Mouse (Mus musculus): ENCODE measurements around the gene Agpat2. TPM values are rescaled to one million over a fixed set of nuclear protein-coding genes. Genes with fewer than 3 reads are reported as not detected.
A peak's percentile ranks its signal among the peaks of the same experiment; 100 is the strongest.

Agpat2 gene
- total and polyA plus RNA-seq, 2 experiments from 2014 or later, result 5.0 to 6.4 TPM

GRCm38 (mm10) chr2:26639083-26639482 lies 34.9 kb upstream of the Agpat2 start:
- H3K4me1 ChIP-seq (ENCODE audit: insufficient read depth, low read length), result peaks cover 8% of the 10 kb centered on the region; the same call in 1 of the 2 replicates
- peak overlapping the region; percentile 83 for H3K4me3 ChIP-seq (ENCODE audit: low read depth, low read length)
- H3K27ac ChIP-seq (ENCODE audit: low read depth, low read length), result peak overlapping the region; percentile 91; the same call in 1 of the 2 replicates
- WGBS, result 5% methylated on average over 8 of the region's 8 CpGs
- DNase-seq (ENCODE audit: low spot score), result peak; percentile 67
- H3K9me3 ChIP-seq (ENCODE audit: low read length), result no peaks in the 10 kb centered on the region
- H3K4me2 ChIP-seq (ENCODE audit: low read depth, low read length, poor library complexity, severe bottlenecking), result peak overlapping the region; percentile 49
- H3K36me3 ChIP-seq (ENCODE audit: insufficient read depth, low read length), result peaks cover 37% of the 10 kb centered on the region
- TF ChIP-seq CTCF (IDR thresholded peaks at IDR 0.05), result peak; percentile 71
- ATAC-seq (ENCODE audit: low FRiP score), result no peak
- H3K9ac ChIP-seq (replicated peaks; ENCODE audit: low read length, poor library complexity, severe bottlenecking), result peak overlapping the region; percentile 42
- no peaks in the 10 kb centered on the region for H3K27me3 ChIP-seq (ENCODE audit: insufficient read depth, low read length)

GRCm38 (mm10) chr2:26638572-26638971 lies 34.4 kb upstream of the Agpat2 start:
- 72% methylated on average over 5 of the region's 5 CpGs for WGBS
- Histone ChIP-seq H3K4me1 (ENCODE audit: insufficient read depth, low read length) (peaks cover 8% of the 10 kb centered on the region; the same call in 1 of the 2 replicates), H3K9ac (replicated peaks; ENCODE audit: low read length, poor library complexity, severe bottlenecking) (peak overlapping the region; percentile 36), H3K27ac (ENCODE audit: low read depth, low read length) (peak overlapping the region; percentile 91; the same call in 1 of the 2 replicates), H3K27me3 (ENCODE audit: insufficient read depth, low read length) (no peaks in the 10 kb centered on the region), H3K4me3 (ENCODE audit: low read depth, low read length) (peak overlapping the region; percentile 83), H3K9me3 (ENCODE audit: low read length) (no peaks in the 10 kb centered on the region), H3K4me2 (ENCODE audit: low read depth, low read length, poor library complexity, severe bottlenecking) (peak overlapping the region; percentile 49), H3K36me3 (ENCODE audit: insufficient read depth, low read length) (peaks cover 38% of the 10 kb centered on the region)
- TF ChIP-seq CTCF (IDR thresholded peaks at IDR 0.05), result peak; percentile 21; the same call in 1 of the 2 replicates
- ATAC-seq (ENCODE audit: low FRiP score), result no peak
- no peak for DNase-seq (ENCODE audit: low spot score)

- no peaks in the 10 kb centered on the region for H3K9me3 ChIP-seq (ENCODE audit: low read length)
- peaks cover 38% of the 10 kb centered on the region for H3K36me3 ChIP-seq (ENCODE audit: insufficient read depth, low read length)
- no peak for DNase-seq (ENCODE audit: low spot score)
- H3K4me2 ChIP-seq (ENCODE audit: low read depth, low read length, poor library complexity, severe bottlenecking), result peak overlapping the region; percentile 49; the same call in 1 of the 2 replicates
- peak overlapping the region; percentile 83; the same call in 1 of the 2 replicates for H3K4me3 ChIP-seq (ENCODE audit: low read depth, low read length)
- H3K4me1 ChIP-seq (ENCODE audit: insufficient read depth, low read length), result peaks cover 8% of the 10 kb centered on the region; the same call in 1 of the 2 replicates
- H3K27me3 ChIP-seq (ENCODE audit: insufficient read depth, low read length), result no peaks in the 10 kb centered on the region
- ATAC-seq (ENCODE audit: low FRiP score), result no peak
- 86% methylated on average over 5 of the region's 5 CpGs for WGBS
- H3K9ac ChIP-seq (replicated peaks; ENCODE audit: low read length, poor library complexity, severe bottlenecking), result 0 out of 2 replicates have a peak overlapping the region, but pooled peaks have one; percentile 36
- TF ChIP-seq CTCF (IDR thresholded peaks at IDR 0.05), result no peak
- H3K27ac ChIP-seq (ENCODE audit: low read depth, low read length), result no peak overlapping the region
These were observed 33.8 kb upstream of the Agpat2 start for GRCm38 (mm10) chr2:26638039-26638438.

GRCm38 (mm10) chr2:26637316-26637932 lies 33.2 kb upstream of the Agpat2 start:
- H3K4me2 ChIP-seq (ENCODE audit: low read depth, low read length, poor library complexity, severe bottlenecking), result no peak overlapping the region
- DNase-seq (ENCODE audit: low spot score), result no peak
- ATAC-seq (ENCODE audit: low FRiP score), result no peak
- H3K9me3 ChIP-seq (ENCODE audit: low read length), result no peaks in the 10 kb centered on the region
- TF ChIP-seq CTCF (IDR thresholded peaks at IDR 0.05), result no peak
- no peak overlapping the region for H3K27ac ChIP-seq (ENCODE audit: low read depth, low read length)
- H3K27me3 ChIP-seq (ENCODE audit: insufficient read depth, low read length), result no peaks in the 10 kb centered on the region
- H3K4me1 ChIP-seq (ENCODE audit: insufficient read depth, low read length), result peaks cover 8% of the 10 kb centered on the region
- no peak overlapping the region for H3K9ac ChIP-seq (replicated peaks; ENCODE audit: low read length, poor library complexity, severe bottlenecking)
- H3K4me3 ChIP-seq (ENCODE audit: low read depth, low read length), result no peak overlapping the region
- H3K36me3 ChIP-seq (ENCODE audit: insufficient read depth, low read length), result peaks cover 38% of the 10 kb centered on the region
- 76% methylated on average over 4 of the region's 4 CpGs for WGBS

- no peak overlapping the region for H3K4me3 ChIP-seq (ENCODE audit: low read depth, low read length)
- no peak overlapping the region for H3K9ac ChIP-seq (replicated peaks; ENCODE audit: low read length, poor library complexity, severe bottlenecking)
- ATAC-seq (ENCODE audit: low FRiP score) (no peak), DNase-seq (ENCODE audit: low spot score) (no peak)
- no peak overlapping the region for H3K27ac ChIP-seq (ENCODE audit: low read depth, low read length)
- no peak for TF ChIP-seq CTCF (IDR thresholded peaks at IDR 0.05)
- WGBS, result 53% methylated on average over 2 of the region's 2 CpGs
- no peaks in the 10 kb centered on the region for H3K9me3 ChIP-seq (ENCODE audit: low read length)
- peaks cover 40% of the 10 kb centered on the region for H3K36me3 ChIP-seq (ENCODE audit: insufficient read depth, low read length)
- no peaks in the 10 kb centered on the region for H3K27me3 ChIP-seq (ENCODE audit: insufficient read depth, low read length)
- H3K4me2 ChIP-seq (ENCODE audit: low read depth, low read length, poor library complexity, severe bottlenecking), result no peak overlapping the region
- peaks cover 10% of the 10 kb centered on the region for H3K4me1 ChIP-seq (ENCODE audit: insufficient read depth, low read length)
These were observed 32.1 kb upstream of the Agpat2 start for GRCm38 (mm10) chr2:26636325-26636635.

- Histone ChIP-seq H3K9me3 (ENCODE audit: low read length) (no peaks in the 10 kb centered on the region), H3K36me3 (ENCODE audit: insufficient read depth, low read length) (peaks cover 41% of the 10 kb centered on the region), H3K27me3 (ENCODE audit: insufficient read depth, low read length) (no peaks in the 10 kb centered on the region), H3K4me1 (ENCODE audit: insufficient read depth, low read length) (peaks cover 14% of the 10 kb centered on the region), H3K27ac (ENCODE audit: low read depth, low read length) (no peak overlapping the region), H3K4me2 (ENCODE audit: low read depth, low read length, poor library complexity, severe bottlenecking) (no peak overlapping the region), H3K9ac (replicated peaks; ENCODE audit: low read length, poor library complexity, severe bottlenecking) (no peak overlapping the region), H3K4me3 (ENCODE audit: low read depth, low read length) (no peak overlapping the region)
- 76% methylated on average over 21 of the region's 21 CpGs for WGBS
- DNase-seq (ENCODE audit: low spot score), result no peak
- TF ChIP-seq CTCF (IDR thresholded peaks at IDR 0.05), result no peak
- no peak for ATAC-seq (ENCODE audit: low FRiP score)
These were observed 31.5 kb upstream of the Agpat2 start for GRCm38 (mm10) chr2:26635489-26636324.

Data from midbrain, postnatal 0 days (tissue).